Mouse (Mus musculus): Measurements from ENCODE around the gene Sf3a1.
"Not testable (repeated sequence)": the region's sequence is repeated elsewhere in the genome, so short reads cannot be mapped to it uniquely, and the experiment has no call there.

Gene Sf3a1

DNA sequence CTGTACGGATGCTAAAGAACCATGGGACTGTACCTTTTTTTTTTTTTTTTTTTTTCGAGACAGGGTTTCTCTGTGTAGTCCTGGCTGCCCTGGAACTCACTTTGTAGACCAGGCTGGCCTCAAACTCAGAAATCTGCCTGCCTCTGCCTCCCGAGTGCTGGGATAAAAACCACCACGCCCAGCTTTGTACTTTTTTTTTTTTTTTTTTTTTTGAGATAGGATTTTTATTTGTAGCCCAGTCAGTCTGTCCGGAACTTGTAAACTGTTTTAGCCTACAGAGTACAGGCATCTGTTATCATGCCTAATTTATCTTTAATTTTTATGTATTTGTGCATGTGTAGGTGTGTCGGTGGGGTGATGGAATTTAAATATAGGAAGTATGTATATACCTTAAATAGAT, 25.3 kb downstream of the Sf3a1 start:
- not testable (repeated sequence) for DNase-seq (ENCODE audit: low read depth)

DNA sequence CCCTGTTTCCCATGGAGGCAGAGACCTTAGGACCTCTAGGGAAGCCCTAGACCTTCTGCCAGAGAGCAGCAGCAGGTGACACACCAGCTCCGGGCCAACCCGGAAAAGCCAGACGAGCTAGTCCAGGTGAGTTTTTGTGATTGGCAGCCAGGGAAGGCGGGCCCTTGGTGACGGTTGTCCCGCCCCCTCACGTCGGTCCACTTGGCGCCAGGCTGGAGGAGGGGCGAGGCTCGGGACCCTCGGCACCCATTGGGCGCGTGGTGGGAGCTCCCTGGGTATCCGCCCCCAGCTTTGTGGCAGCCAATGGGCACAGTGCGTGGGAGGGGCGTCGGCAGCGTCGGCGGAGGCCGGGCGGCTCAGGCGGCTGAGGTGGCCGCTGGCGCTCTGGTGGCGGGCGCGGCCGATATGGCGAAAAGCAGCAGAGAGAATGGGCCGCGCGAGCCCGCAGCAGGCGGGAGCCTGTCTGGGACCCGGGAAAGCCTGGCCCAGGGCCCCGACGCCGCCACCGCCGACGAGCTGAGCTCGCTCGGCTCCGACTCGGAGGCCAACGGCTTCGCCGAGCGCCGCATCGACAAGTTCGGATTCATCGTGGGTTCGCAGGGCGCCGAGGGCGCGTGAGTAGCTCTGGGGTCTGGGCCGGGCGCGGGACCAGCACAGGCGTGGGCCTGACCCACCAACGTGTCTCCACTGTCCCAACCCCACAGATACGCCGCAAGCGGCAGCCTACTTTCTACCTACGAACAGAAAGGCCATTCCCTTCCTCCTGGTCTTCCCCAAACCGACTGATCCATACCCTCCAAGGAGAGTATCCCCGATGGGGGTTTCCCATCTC, 26.6 kb downstream of the Sf3a1 start, which contains the start of gene Tbc1d10a:
Tbc1d10a (plus strand) TSS at position 304 of the 832 bp plus-strand sequence.
- peak; percentile 99 for DNase-seq (ENCODE audit: low read depth)

DNA sequence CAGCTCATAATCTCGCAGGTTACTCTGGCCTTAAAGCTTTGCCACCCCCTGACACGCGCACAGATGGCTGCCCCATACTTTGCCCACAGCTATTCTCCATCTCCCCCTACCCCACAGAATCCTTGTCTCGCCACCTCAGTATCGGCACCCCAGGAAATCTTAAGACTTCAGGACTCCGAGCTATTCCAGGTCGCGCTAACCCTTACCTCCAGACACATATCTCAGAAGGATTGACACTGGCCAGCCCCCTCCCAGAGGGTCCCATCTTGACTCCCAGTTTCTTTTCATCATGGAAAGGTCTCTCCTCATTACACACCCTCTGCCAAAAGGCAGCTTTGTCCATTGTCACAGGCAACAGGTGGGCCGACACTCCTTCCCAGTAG, 27.2 kb downstream of the Sf3a1 start:
- DNase-seq (ENCODE audit: low read depth): no peak

DNA sequence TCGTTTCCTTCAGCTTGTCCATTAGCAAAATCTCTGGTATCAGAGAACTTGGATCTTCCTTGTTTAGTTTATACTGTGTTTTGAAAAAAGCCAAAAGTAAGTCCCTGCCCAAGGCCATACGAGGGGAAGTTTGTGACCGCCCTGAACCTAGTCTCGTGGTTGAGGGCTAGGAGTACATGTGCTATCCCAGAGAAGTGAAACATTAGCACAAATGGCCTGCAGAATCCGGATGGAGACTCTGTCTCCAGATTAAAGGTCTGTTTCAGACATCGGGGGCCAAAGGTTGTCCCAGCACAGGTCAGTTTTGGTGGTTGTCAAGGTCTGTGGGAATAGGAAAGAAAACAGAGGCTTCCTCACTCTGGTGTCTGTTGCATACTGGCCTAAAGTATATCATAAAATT, 29.0 kb downstream of the Sf3a1 start:
- DNase-seq (ENCODE audit: low read depth): no peak

DNA sequence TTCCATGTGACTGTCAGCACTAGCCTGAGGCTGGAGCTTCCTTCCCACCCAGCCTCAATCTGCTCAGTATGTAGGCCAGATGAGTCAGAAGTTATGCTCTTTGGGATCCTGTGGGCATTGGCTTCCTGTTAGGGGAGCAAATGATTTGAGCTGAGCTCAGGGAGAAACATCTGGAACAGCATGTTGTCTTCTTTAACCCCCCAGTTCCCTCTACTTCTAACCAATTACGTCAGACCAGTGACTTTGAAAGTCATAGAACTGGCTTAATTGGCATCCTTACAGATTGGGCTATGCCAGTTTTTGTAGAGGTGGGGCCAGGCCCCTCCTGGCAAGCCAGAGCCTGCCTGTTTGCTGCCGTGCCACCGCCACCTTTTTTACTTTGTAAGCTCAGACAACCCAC, 30.5 kb downstream of the Sf3a1 start:
- DNase-seq (ENCODE audit: low read depth): no peak

DNA sequence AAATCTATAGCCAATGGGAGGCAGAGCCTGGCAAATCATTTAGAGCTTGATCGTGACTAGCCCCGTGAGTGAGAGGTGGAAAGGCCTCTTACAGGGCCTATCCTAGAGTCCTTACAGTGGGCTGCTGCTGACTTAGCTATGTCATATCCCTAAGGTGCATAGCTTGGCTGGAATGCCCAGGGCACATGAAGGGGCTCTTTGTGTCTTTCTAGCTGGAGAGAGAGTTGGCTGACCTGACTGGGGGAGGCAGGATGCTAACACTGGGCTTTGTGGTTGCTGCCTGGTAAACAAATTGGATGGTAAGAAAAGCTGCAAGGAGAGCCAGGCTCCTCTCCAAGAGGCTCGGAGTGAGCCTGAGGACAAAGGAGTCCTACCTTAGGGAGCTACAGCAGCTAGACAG, 32.6 kb downstream of the Sf3a1 start:
- no peak for DNase-seq (ENCODE audit: low read depth)

DNA sequence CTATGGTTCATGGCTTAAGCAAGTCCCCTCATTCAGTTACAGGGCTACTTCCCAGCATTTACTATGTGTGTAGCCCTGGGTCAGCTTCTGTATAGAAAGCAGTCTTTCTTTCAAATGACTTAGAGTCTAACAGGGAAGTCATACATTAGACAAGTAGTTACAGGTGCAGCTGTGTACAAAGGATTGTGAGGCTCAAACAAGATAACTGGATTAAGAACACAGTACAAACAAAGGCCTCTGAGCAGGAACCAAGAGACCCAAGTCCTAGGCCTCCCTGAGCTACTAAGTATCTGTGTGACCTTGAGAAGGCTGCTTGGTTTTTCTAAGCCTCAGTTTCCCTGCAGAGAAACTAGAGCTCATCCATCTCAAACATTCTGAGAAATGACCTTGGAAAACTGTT, 33.3 kb downstream of the Sf3a1 start:
- DNase-seq (ENCODE audit: low read depth): no peak

DNA sequence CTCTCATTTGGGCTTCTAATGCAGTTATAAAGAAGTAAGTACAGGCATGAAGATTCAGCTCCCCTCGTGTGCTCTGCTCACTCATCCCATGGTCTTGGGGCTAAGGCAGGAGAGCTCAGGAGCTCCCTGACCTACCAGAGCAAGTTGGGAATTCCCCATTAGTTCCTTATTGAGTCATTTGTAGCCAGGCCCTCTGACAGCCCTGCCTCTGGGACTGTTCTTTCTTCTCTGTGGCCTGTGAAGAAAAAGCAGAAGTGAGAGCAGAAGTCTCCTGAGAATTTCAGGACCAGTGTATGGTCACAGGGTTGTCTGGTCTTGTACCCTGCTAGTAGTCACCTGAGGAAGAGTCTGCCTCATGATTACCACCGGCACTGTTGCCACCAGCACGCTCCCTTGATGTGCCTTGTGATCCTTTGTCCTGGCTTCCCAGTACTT, 35.5 kb downstream of the Sf3a1 start:
- DNase-seq (ENCODE audit: low read depth): peak; percentile 64

DNA sequence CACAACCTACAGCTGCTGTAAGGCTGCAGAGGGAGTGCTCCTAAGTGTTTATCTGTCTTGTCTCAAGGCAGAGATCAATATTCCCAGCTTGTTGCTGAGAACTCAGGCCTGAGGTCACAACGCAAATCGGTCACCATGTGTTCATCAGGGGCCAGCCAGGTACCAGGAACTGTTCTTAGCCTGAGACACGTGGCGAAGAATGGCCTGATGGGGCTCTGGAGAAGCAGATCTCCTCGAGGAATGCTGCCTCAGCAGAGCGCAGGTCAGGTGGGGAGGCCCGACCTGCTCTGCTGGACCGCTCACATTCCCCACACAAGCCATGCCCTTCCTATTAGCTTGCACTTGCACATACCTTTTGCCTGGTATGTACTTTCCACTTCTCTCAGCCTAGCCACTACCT, 36.5 kb downstream of the Sf3a1 start:
- no peak for DNase-seq (ENCODE audit: low read depth)

DNA sequence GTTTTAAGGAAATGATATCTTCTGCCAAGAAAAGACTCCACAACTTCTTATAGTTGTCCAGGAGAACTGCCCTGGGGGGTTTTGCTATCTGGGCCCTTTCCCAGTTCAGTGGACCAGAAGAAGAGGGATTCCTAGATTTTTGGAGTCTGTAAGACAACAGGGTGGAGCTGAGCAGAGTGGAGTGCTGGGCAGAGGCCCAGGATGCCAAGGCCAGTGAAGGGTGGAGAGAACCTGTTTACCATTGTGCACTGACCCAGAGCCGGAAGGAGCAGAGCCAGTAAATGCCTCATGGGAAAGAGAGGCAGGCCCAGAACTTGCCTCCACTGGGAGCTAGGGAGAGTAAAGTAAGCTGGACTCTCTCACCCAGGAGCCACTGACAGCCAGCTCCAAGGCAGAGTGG, 37.5 kb downstream of the Sf3a1 start:
- no peak for DNase-seq (ENCODE audit: low read depth)

DNA sequence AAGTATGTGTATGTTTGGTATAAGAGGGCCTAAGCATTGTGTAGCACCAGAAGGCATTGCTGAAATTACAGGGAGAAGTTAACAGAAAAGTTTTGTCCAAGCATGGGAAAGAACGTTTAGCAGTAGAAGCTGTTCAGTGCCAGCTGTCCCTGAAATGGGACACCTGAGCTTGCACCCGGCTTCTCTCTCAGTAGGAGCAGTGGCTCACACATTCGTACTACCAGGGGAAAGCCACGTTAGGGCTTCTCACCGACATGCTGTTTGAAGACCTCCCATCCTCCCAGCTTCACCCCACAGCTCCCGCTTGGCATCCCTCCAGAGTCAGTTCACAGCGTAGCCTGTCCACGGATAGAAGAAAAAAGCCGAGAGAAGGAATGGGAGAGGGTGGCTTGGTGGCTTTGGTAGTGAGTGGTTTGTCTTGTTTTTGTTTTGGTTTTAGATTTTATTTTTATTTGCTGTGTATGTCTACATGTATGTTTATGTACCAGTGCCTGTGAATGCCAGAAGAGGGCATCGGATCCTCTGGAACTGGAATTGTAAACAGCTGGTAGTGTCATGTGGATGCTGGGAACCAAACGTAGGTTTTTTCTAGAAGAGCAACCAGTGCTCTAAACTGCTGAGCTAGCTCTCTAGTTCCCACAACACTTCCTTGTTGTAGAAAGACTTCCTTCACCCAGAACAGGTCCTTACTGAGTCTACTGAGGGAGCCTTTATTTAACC, 42.0 kb downstream of the Sf3a1 start:
- DNase-seq (ENCODE audit: low read depth): peak; percentile 68

DNA sequence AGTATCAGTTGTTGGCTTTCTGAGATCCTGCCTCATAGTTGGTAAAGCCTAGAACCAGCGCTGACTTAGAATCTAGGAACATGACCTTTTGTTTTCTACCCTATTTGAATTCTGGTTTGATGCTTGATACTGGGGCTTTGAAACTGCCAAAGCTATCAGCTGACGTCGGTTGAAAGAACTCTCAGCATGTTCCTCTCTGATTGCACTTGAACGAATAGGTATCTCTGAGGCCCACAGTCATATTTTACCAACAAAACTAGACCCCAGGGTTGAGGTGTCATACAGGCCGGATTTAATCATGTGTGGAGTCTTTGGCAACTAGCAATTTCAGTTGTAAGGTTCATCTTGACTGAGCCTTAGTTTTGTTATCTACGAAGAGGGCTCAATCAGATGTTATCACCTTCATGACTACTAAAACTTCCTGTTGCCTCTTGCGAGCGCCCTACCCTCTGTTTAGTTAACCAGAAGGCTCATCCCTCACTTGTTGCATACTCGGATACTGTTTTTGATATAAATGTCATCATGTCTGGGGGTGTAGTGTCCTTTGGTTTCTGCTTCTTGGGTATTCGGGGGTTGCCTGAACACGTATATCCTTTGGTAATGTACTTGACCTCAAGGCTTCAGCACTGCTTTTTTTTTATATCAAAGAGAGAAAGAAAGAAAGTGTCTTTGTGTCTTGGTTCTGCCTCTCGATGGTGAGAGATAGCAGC, 43.0 kb downstream of the Sf3a1 start:
- DNase-seq (ENCODE audit: low read depth): peak; percentile 89

DNA sequence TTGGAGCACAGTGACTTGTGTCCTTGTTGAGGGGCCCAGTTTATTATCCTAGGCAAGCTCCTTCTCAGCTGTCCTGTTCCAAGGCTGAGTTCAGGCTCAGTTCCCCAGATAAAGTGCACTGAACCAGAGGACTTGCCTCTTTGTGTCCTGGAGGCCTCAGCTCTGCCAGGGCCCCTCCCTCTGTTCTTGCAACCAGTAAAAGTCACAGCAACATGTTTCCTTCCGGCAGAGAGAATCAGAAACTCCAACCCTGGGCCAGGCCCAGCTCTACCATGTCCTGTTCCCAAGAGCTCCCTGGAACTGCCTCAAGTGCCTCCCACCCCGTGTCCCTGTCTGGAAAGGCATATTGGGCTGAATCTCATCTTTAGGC, 43.5 kb downstream of the Sf3a1 start:
- no peak for DNase-seq (ENCODE audit: low read depth)

DNA sequence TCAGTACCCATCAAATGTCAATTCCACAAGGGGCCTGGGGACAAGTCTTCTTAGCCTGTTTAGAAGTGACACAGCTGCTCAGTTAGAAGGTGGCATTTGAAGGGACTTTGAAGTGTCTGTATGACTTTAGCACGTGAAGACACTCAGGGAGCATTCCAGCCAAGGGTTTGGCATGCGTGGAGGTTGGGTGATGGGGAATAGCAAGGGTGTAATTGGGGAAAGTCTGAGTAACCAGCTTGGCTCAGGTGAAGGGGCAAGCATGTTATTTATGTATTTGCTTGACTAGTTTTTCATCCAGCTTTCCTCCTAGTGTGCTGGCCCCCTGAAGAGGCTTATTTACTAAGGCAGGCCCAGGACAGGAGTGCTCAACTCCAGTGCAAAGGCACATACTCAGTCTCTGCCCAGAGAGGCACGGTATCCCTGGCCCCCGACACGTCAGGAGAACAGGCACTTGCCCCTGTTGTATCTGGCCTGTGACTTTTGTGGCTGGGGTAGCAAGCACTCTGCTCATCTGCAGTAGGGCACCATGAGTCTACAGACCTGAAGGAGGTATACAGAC, 45.0 kb downstream of the Sf3a1 start:
- peak; percentile 35 for DNase-seq (ENCODE audit: low read depth)

DNA sequence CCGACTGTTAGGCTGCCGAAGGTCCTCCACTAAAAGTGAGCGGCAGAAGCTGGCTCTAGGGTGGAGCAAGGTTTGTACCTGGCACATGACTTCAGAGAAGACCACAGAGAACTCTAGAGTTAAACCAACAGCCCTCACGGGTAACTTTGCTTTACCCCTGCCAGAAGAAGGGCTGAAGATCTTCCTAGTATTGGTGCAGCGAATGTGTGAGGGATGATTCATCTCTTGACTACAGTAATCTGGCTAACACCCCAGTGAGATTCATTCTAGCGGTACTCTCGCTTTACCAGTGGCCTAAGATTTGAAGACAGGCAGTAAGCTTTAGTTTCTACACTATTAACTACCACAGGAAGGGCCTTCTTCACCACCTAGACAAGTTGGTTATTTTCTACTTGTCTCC, 45.8 kb downstream of the Sf3a1 start:
- peak; percentile 83 for DNase-seq (ENCODE audit: low read depth)

DNA sequence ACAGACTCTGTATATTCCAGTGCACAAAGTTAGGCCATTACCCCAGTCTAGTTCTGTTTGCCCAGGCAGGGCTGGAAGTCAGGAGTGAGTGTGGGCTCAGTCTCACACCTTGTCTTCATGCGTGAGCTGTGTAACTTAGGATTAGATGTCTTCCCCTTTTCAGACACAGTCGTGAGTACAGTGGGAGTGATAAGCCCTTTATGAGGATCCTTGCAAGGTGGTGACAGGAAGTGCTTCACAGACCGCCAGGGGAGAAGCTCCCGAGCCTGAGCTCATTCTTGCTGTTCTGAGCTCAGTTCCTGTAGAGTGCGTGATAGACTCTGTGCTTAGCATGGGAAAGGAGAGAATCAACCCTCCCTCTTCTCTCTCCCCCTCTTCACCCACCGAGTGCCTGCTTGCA, 46.4 kb downstream of the Sf3a1 start:
- peak; percentile 80 for DNase-seq (ENCODE audit: low read depth)

DNA sequence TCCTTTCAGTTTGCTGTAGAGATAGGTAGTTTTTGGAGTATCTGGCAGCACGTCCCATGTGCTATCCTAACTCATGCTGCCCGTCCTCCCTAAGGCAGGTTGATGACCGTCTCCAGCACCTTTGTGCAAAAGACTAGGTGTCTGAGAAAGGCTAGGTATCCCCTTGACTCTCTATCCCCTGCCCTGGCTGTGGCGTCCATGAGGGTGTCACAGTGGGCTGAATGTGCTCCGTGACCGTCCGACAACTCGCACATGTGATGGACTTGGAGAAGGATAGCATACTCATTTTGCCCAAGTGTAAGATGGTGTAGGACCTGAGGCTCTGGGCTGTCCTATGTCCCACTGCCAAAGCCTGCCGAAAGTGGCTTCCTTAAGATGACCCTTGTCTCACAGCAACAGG, 47.5 kb downstream of the Sf3a1 start:
- DNase-seq (ENCODE audit: low read depth): no peak

DNA sequence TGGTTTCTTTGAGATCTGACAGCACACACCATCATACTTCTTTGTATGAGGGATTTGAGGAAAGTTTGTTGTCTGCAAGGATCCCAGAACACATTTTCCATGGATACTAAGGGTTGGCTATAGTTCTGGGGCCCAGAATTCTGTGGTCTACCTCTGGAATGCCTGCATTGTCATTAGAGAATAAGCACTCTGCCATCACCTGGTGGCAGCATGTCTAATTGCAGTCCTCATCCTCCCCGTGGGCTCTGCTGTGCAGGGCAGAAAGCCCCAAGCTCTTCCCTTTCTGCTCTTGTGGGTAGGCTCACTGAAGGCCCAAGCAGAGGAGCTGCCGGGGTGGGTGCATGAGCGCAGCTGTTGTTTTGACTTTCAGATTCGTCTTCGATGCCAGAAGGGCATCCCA, 49.4 kb downstream of the Sf3a1 start:
- DNase-seq (ENCODE audit: low read depth): peak; percentile 54

DNA sequence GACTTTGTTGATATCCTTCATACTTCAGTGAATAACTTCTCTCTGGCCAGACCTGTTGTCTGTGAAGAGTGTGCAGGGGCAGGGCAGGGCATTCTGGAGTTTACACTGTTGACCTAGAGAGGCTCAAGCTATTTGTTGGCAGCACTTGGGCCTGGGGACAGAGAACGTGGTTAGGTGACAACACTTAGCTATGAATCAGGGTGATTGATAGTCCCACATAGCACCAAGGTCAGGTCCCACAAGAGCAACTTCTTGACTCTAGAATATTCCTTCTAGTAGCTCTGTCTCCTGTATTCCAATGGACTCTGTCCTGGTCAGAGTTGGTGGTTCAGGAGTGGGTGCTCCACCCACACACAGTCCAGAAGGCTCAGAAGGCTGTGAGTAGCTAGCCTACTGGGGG, 50.6 kb downstream of the Sf3a1 start:
- no peak for DNase-seq (ENCODE audit: low read depth)

DNA sequence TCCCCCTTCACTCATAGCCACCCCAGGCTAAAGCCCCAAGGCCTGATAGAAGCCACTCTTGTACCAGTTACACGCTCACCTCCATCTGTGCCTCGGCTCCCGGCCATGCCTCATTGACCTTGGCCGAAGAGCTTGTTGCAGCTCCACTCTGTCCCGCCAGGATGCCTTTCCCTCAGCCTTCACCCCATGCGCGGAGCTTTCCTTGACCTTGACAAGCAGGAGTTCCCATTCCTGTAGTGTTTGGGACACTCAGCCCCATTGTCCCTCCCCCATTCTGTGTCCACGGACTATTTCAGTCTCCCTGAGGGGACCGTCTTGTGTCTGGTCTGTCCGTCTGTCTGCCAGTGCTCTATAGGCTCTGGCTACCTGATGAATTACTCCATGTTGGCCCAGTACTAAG, 53.0 kb downstream of the Sf3a1 start:
- no peak for DNase-seq (ENCODE audit: low read depth)

DNA sequence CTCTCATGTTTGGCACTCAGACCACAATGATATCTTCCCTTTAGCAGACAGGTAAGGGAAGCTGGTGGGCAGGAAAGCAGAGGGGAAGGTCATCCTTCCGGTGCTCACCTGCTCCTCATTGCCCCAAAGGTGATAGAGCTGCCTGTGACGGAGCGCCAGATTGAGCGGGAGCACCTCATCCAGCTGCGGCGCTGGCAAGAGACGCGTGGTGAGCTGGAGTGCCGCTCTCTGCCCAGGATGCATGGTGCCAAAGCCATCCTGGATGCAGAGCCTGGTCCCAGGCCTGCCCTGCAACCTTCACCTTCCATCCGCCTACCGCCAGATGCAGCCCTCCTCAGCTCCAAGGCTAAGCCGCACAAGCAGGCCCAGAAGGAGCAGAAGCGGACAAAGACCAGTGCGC, 54.4 kb downstream of the Sf3a1 start:
- no peak for DNase-seq (ENCODE audit: low read depth)

DNA sequence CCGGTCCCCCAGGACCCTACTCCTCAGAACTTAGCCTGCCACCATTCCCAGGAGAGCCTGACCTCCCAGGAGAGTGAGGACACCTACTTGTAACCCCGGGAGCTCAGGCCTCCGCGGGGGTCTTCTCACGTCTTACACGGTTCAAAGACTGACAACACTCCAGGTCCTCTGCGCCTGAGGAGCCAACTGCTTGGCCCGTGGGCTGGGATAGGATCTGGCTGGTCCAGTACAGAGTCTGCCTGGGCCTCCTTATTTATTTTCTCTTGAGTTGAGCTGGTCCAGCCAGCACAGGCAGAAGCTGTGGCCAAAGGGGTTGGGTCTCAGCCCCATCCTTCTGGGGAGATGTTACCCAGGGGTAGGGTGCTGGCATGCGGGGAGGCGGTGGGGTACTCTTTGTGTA, 54.9 kb downstream of the Sf3a1 start:
- no peak for DNase-seq (ENCODE audit: low read depth)

Measured in induced T-regulatory cell, adult 2 months (primary cell).